In genomic region chr4:124120334-124120733, GRCm38 (mm10) we compare ENCODE assay signal across 23 mouse cellular contexts.
DNase-seq lines count a peak whose midpoint lies in the region; ATAC-seq and TF ChIP-seq lines count a peak whose summit lies in the region.
"Had no signal": no experiment of that assay in that cellular context is flagged by ENCODE, and none has a peak within 500 bp of the region (broad histone marks: within the 10 kb centered on the region; RNA-seq: fewer than 3 reads in every experiment).

No protein-coding gene starts in this region.

- intact Hi-C loops in left cerebral cortex, adult 2 months (cut with DNase I): no loop called here

- 50% methylated on average over 6 of the region's 6 CpGs for WGBS in intestine, embryonic 15.5 days
- WGBS in intestine, postnatal 0 days: 39% methylated on average over 6 of the region's 6 CpGs
- WGBS in stomach, embryonic 16.5 days: 46% methylated on average over 6 of the region's 6 CpGs
- WGBS in midbrain, embryonic 14.5 days: 74% methylated on average over 6 of the region's 6 CpGs

- H3K27ac ChIP-seq in intestine, embryonic 15.5 days: no peak overlapping the region
- no peak overlapping the region for H3K27ac ChIP-seq in intestine, postnatal 0 days (ENCODE audit: low read depth, low read length)
- H3K27ac ChIP-seq in stomach, embryonic 16.5 days (ENCODE audit: low read length): no peak overlapping the region; the same call in 1 of the 2 replicates
- H3K27ac ChIP-seq in left cerebral cortex, adult 2 months: no peak overlapping the region
- H3K27ac ChIP-seq in midbrain, embryonic 14.5 days (replicated peaks; ENCODE audit: low read depth, low read length): no peak overlapping the region
- H3K27ac ChIP-seq: embryonic facial prominence, embryonic 10.5 days; embryonic facial prominence, embryonic 12.5 days; forebrain, embryonic 13.5 days; forebrain, embryonic 15.5 days had no signal

- DNase-seq in urinary bladder, postnatal 36 days (ENCODE audit: low spot score in 2 of 2): no peak
- no peak for DNase-seq in left cerebral cortex, adult 2 months (ENCODE audit: extremely low spot score in 1 of 2, low spot score in 2 of 2)
- DNase-seq in midbrain, embryonic 14.5 days: no peak
- DNase-seq: adrenal gland, adult 8-10 months; adrenal gland, postnatal 14 days; adrenal gland, postnatal 36 days; B cell, adult 2 months; cerebellum, adult 11-12 months; cerebellum, adult 2 months; cerebellum, adult 9-10 months; cerebellum, postnatal 10 days; cerebellum, postnatal 25 days had no signal

- H3K4me1 ChIP-seq in intestine, embryonic 15.5 days (replicated peaks): no peaks in the 10 kb centered on the region
- H3K4me1 ChIP-seq in intestine, postnatal 0 days (replicated peaks; ENCODE audit: control insufficient read depth, insufficient read depth, low read length): no peaks in the 10 kb centered on the region
- H3K4me1 ChIP-seq in stomach, embryonic 16.5 days (ENCODE audit: control insufficient read depth, insufficient read depth, low read length): no peaks in the 10 kb centered on the region
- no peaks in the 10 kb centered on the region for H3K4me1 ChIP-seq in midbrain, embryonic 14.5 days (ENCODE audit: control insufficient read depth, insufficient read depth, low read length)
- H3K4me1 ChIP-seq: embryonic facial prominence, embryonic 12.5 days; forebrain, embryonic 13.5 days; forebrain, embryonic 15.5 days had no signal

- no peak overlapping the region for H3K9ac ChIP-seq in intestine, embryonic 15.5 days
- no peak overlapping the region for H3K9ac ChIP-seq in intestine, postnatal 0 days (ENCODE audit: low read depth, low read length)
- no peak overlapping the region for H3K9ac ChIP-seq in stomach, embryonic 16.5 days (ENCODE audit: low read length)
- H3K9ac ChIP-seq in midbrain, embryonic 14.5 days (replicated peaks; ENCODE audit: low read length): no peak overlapping the region
- H3K9ac ChIP-seq: embryonic facial prominence, embryonic 12.5 days; forebrain, embryonic 13.5 days; forebrain, embryonic 15.5 days had no signal

- peak; percentile 53 for ATAC-seq in intestine, embryonic 15.5 days
- ATAC-seq in intestine, postnatal 0 days: peak; percentile 45; the same call in 1 of the 2 replicates
- ATAC-seq in stomach, embryonic 16.5 days (ENCODE audit: insufficient read depth, low FRiP score): peak; percentile 29; the same call in 1 of the 2 replicates
- no peak for ATAC-seq in midbrain, embryonic 14.5 days (ENCODE audit: low FRiP score, low TSS enrichment)
- ATAC-seq: activated CD4-positive, CD25-positive, alpha-beta regulatory T cell, adult 4 months; CD4-positive, CD25-positive, alpha-beta regulatory T cell, adult 4 months; forebrain, embryonic 13.5 days; forebrain, embryonic 15.5 days; Patski had no signal

- H3K27me3 ChIP-seq in intestine, embryonic 15.5 days (replicated peaks): no peaks in the 10 kb centered on the region
- no peaks in the 10 kb centered on the region for H3K27me3 ChIP-seq in intestine, postnatal 0 days (replicated peaks; ENCODE audit: control insufficient read depth, insufficient read depth, low read length)
- no peaks in the 10 kb centered on the region for H3K27me3 ChIP-seq in stomach, embryonic 16.5 days (ENCODE audit: control insufficient read depth, insufficient read depth, low read length)
- H3K27me3 ChIP-seq in midbrain, embryonic 14.5 days (ENCODE audit: control insufficient read depth, insufficient read depth, low read length): no peaks in the 10 kb centered on the region
- H3K27me3 ChIP-seq: embryonic facial prominence, embryonic 12.5 days; forebrain, embryonic 13.5 days; forebrain, embryonic 15.5 days; Patski had no signal

- H3K9me3 ChIP-seq in intestine, embryonic 15.5 days: no peaks in the 10 kb centered on the region
- no peaks in the 10 kb centered on the region for H3K9me3 ChIP-seq in intestine, postnatal 0 days (ENCODE audit: control insufficient read depth)
- H3K9me3 ChIP-seq in stomach, embryonic 16.5 days (replicated peaks; ENCODE audit: control insufficient read depth, low read length): no peaks in the 10 kb centered on the region
- H3K9me3 ChIP-seq in midbrain, embryonic 14.5 days (ENCODE audit: control insufficient read depth, low read length): no peaks in the 10 kb centered on the region
- H3K9me3 ChIP-seq: embryonic facial prominence, embryonic 10.5 days; embryonic facial prominence, embryonic 12.5 days; forebrain, embryonic 13.5 days; forebrain, embryonic 15.5 days; G1E had no signal

- TF ChIP-seq CTCF in intestine, postnatal 0 days (IDR thresholded peaks at IDR 0.05; ENCODE audit: low read depth): no peak
- no peak for TF ChIP-seq CTCF in left cerebral cortex, adult 2 months (IDR thresholded peaks at IDR 0.05)

- H3K4me3 ChIP-seq in intestine, embryonic 15.5 days (replicated peaks): no peak overlapping the region
- H3K4me3 ChIP-seq in intestine, postnatal 0 days (ENCODE audit: low read depth, low read length): no peak overlapping the region
- no peak overlapping the region for H3K4me3 ChIP-seq in stomach, embryonic 16.5 days (replicated peaks; ENCODE audit: low read length)
- no peak overlapping the region for H3K4me3 ChIP-seq in left cerebral cortex, adult 2 months
- H3K4me3 ChIP-seq in midbrain, embryonic 14.5 days (replicated peaks; ENCODE audit: low read depth, low read length): no peak overlapping the region
- H3K4me3 ChIP-seq: embryonic facial prominence, embryonic 10.5 days; embryonic facial prominence, embryonic 12.5 days; forebrain, embryonic 13.5 days; forebrain, embryonic 15.5 days had no signal

- no peak overlapping the region for H3K4me2 ChIP-seq in intestine, embryonic 15.5 days (replicated peaks)
- H3K4me2 ChIP-seq in intestine, postnatal 0 days (replicated peaks; ENCODE audit: low read depth): no peak overlapping the region
- no peak overlapping the region for H3K4me2 ChIP-seq in stomach, embryonic 16.5 days (ENCODE audit: low read depth, low read length)
- H3K4me2 ChIP-seq in midbrain, embryonic 14.5 days (ENCODE audit: low read length): no peak overlapping the region
- H3K4me2 ChIP-seq: embryonic facial prominence, embryonic 12.5 days; forebrain, embryonic 13.5 days; forebrain, embryonic 15.5 days had no signal

- H3K36me3 ChIP-seq in intestine, embryonic 15.5 days: no peaks in the 10 kb centered on the region
- no peaks in the 10 kb centered on the region for H3K36me3 ChIP-seq in intestine, postnatal 0 days (ENCODE audit: control insufficient read depth, insufficient read depth)
- H3K36me3 ChIP-seq in stomach, embryonic 16.5 days (ENCODE audit: control insufficient read depth, insufficient read depth, low read length): no peaks in the 10 kb centered on the region
- no peaks in the 10 kb centered on the region for H3K36me3 ChIP-seq in midbrain, embryonic 14.5 days (ENCODE audit: control insufficient read depth, insufficient read depth, low read length)
- H3K36me3 ChIP-seq: embryonic facial prominence, embryonic 10.5 days; embryonic facial prominence, embryonic 12.5 days; forebrain, embryonic 15.5 days; G1E had no signal
